Mouse (Mus musculus): ENCODE measurements at regions not wholly inside any gene's neighbourhood (a gene's known extent, or its start where the extent isn't known, plus 50 kb on each side); places are given as distances from the start of the nearest gene placed in this dataset.

DNA sequence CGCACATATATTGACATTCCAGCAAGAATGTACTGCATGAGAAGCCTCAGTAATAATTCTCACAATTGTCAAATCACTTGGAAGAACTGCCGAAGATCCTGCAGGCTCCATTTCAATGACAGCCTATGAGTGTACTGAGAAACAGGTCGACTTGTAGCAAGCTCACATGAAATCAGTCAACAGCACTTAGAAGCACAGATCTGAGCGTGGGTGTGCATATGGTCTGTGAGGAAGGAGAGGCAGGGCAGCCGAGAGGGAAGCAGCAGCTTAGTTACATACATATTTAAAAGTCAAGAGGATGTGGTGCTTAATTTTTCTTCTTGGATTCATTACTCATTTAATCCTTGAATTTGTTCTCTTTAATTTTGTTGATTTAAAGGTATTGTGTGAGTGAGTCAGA, 967.4 kb upstream of the Epha7 start:
- DNase-seq: no peak

DNA sequence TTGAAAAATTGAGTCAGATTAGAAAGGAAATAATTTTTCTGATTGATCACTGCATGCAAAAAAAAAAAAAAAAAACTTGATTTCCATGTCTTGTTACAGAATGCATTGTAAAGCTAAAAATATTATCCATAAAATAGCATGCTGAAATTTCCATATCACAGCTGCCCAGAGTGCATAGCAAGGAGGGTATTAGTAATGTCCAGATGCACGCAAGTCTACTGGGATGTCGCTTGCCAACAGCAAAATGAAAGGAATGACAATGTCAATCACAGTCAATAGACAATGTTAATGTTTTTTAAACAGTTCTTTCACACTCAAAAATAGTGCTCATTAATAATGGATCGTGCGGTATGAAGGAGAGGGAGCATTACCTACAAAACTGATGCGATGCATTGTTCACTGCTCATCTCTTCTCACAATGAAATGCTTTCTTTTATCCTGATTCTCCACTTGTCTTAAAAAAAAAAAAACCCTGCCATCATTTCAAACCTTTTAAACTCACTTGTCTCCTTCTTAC, 966.8 kb upstream of the Epha7 start:
- no peak for DNase-seq

DNA sequence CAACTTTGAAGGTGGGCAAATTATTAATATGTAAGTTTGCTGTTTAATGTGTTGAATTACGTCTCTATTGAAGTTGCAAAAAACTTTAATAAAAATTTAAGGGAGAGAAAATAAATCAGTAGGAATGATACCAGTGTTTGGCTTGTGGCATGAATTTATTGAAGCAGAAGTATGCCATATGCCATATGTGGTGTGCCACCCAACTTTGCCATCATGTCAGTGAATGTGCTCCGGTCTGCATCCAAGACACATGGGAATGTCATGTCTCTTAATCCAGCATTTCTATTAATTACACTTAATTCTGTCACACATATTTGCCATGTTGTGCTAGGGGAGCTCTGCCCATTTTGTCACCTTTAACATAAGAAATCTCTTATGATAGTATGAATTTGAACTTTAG, 956.8 kb upstream of the Epha7 start:
- DNase-seq: peak; percentile 48 to 51

DNA sequence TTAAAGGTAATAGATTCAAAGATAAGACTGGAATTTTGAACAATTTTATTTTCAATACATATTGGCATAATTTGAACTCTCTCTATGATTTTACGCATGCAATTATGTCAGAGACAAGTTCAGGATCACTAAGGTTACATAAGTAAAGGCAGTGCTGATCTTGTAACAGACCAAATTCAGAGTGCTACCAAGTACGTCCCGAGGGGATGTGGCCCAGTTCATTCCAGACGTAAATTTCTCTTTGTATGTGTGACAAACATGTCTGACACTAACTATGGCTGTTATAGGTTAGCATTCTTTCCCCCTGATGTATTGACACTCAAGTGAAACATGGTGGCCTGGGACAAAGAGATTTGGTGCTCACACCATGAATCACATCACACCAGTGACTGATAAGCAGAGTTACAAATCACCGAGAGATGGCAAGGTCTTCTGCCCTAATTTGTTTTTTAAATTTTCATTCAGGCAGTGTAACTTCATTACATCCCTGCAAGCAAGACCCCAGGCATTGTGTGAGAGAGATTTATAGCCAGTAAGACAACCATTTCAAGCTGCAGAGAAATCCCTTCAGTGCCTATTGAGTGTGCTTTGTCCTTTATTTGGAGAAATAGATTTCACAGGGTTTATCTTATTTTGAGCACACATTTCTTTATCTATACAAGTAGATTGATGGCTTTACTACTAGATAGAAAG, 925.5 kb upstream of the Epha7 start:
- DNase-seq: no peak

DNA sequence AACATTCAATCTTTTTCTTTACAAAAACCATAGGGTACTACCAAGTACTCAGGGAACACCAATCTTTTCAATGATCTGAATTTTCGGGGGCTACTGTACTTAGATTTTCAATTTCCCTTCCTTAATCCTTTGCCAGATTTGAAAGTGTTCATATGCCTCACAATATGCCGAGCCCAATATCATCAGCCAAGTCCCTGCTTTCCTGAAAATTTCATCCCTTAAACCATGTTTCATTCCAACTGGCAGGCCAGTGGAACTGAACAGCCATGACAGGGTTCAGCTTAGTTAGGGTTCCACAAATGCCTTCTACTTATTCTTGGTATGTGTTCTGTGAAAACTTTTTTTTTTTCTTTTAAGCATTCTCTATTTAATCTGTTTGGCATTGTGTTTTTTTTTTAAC, 916.5 kb upstream of the Epha7 start:
- peak; percentile 40 to 49 for DNase-seq

DNA sequence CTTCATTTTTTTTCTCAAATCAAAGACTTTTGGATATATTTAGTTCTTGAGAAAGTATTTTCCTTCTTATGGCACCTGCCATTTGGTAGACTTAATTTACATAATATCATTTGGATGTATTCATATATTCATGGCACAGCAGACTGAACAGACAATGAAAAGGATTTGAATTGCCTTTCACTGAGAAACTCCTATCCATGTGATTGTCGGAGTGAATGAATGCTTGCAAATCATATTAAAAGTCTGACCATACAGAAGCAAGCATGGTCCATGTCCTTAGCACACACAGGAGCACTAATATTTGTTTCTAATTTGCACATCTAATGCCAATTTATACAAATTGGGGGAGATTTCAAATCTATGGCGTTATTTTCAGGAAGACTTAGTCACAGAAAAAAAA, 867.6 kb upstream of the Epha7 start:
- DNase-seq: no peak

DNA sequence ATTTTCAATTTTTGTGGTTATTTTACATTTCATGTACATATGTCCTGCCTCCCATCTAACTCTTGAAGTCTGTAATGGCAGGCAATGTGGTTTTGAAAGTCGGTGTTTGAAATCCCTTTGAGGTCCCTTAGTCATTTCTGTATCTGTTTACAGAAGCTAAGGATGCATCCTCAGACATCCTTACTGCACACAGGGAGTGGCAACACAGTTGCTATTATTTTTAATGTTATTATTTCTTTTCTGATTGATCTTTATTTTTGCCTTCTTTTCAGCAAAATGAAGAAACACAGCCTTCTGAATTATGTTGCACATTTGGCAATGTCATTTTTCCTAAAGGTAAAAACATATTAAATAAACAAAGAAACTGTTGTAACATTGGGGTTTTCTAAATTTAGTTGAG, 867.2 kb upstream of the Epha7 start:
- no peak for DNase-seq

DNA sequence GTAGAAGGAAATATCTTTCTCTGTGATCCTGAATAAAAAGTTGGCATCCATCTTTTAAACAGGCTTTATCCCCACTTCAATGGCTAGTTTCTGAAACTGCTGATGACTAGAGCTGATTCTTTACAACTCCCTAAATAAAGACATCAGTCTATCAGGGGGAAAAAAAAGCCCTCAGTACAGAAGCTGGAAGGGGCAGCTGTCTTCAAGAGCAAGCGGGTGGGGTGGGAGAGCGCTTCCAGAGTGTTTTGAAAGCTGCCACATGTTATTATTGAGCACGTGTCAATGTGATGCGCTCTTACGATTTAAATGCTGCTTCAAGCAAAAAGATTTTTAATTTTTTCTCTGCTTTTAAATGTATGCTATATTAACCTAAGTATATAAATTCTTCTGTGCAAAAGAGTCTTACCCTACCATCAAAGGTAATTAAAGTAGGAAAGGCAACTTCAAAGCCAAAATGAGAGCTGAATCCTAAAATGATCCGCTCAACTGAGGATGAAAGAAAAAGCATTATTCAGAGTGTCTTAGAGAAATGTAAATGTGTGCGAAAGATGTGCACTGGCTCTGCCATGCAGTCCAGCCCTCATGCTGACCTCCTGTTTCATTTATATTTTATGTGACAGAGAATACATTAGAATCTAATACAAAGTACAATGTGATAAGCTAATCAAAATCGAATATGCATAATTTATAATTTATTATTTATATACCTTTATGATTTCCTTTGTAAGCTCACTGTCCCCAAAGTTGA, 862.8 kb upstream of the Epha7 start:
- peak in 1 of 2 experiments; percentile 5 for DNase-seq

DNA sequence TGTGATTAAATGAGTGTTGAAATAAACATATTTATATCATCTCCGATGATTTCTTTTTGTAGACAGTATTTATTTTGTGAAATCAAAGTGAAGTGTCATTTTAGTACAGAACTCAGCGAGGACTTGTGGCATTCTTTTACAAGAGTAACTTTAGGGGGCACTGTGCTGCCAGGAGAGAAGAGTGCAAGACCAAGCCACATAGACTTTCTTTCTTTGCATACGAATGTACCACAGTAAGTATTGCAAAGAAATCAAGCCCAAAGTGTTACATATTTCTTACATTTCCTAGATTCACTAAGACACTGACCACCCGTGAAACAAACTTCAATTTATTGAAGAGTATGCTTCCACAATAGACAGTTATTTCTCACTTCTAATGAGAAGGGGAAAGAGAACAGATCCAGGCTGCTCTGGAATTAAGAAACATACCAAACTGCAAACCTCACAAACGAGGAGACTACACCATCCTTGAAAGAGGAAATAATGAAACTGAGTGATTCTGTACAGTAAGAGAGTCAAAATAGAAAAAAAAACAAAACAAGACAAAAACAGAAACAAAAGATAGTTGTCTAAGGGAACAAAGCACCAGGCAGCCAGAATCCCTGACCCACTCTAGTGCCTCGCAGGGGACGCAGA, 847.8 kb upstream of the Epha7 start:
- DNase-seq: peak; percentile 35 to 41

DNA sequence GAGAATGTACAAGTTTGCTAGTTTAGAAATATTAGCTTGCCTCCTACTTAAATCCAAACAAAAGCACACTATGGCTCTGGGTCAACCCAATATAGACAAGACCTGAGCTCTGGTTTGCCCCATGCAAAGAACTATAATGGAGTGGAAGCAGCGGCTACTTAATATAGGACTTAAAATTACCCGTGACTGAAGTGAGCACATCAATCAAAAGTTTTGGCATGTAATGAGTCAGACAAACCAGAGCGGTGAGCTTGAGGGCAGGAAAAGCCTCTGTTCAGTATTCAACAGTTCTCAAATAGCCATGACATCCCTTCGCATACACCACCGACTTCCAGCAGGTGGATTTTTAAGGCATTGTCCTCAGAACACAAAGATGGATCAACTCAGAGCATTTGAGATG, 842.4 kb upstream of the Epha7 start:
- no peak for DNase-seq

DNA sequence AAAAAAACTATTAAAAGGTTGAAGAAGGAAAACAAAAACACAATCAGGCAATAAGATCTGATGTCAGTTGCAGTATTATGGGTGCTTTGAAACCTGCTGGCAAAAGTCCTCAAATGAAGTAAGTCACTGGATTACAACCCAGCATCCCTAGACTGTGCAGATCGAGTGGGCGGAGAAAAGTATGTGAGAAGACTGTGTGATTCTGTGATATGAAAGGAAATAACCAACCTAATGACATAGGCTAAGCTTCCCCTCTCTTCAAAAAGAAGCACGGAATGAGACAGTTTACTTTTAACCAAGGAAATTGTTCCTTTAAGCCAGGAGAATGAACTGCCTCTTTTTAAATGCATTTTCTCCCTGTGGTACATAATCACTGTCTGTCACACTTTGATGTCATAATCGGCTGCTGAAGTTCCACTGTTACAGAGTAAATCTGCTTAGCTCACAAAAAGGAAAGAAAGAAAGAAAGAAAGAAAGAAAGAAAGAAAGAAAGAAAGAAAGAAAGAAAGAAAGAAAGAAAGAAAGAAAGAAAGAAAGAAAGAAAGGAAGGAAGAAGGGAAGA, 833.6 kb upstream of the Epha7 start:
- DNase-seq: no peak

DNA sequence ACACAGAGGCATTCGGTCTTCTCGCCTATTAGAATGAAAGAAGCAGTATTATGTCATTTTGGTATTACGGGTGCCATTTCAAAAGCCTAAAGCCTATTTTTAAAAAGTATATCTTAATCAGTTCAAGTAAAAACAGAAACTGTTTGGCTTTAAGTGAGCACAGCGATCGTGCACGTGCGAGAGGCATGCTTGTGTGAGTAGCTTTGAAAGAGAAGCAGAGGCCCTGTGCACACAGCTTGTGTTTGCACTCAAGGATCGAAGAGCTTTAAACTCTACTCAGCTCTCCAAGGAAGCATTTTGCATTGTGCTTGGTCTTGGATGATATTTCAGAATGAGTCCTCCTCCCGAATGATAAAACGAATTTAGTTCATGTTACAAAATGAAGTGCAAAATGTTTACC, 833.1 kb upstream of the Epha7 start:
- no peak for DNase-seq

DNA sequence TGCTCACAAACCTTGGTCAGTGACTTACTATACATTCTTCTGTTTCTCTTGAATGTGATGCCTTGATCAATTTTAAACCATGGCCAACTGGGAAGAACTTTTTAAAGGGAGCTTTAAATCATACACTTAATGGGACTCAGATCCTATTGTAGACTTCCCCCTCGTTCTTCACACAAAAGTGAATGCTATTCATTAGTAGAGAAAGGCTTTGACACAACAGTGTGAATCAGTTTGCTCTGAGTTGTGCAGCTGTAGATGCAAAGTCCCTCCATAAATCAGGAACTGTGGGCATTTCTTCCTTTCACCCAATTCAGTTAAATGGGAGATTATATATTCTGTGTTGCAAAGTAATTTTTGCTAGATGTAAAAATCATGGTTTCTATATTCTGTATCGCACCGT, 831.6 kb upstream of the Epha7 start:
- DNase-seq: no peak

DNA sequence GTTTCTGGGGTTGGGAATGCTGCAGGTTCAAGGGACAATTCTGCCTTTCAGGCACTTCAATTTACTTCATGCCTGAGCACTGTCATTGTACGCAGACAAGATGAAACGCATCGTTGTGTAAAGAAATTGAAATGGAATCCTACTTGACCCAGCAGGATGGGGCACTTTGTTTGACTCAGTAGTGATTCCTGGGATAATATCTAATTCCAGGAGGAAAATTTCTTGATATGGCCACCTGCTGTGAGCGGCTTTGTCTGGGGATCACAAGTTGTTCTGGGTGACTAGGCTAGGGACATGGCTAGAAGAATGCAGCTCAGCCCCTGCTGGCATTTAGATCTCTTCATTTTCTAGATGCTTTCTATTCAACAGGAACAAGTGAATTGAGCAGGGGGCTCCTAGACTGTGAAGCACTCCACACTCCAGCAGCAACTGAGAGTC, 824.9 kb upstream of the Epha7 start:
- DNase-seq: no peak

DNA sequence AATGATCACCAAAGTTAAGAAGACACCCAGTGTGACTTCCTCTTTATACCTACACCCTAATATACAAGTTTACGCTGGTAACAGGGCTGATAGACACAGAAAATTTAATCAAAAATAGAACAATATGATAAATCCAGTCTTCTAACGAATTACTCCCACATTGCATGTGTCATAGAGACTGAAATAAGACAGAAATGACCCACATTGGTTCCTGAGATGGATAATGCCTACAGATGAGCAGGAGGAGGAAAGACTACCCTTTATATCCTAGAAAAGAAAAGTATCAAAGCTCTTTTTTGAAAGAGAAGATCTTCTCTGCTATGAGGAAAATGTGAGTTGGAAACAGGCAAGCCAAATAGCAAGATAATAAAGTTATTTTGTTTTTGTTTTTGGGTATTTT, 818.5 kb upstream of the Epha7 start:
- no peak for DNase-seq

DNA sequence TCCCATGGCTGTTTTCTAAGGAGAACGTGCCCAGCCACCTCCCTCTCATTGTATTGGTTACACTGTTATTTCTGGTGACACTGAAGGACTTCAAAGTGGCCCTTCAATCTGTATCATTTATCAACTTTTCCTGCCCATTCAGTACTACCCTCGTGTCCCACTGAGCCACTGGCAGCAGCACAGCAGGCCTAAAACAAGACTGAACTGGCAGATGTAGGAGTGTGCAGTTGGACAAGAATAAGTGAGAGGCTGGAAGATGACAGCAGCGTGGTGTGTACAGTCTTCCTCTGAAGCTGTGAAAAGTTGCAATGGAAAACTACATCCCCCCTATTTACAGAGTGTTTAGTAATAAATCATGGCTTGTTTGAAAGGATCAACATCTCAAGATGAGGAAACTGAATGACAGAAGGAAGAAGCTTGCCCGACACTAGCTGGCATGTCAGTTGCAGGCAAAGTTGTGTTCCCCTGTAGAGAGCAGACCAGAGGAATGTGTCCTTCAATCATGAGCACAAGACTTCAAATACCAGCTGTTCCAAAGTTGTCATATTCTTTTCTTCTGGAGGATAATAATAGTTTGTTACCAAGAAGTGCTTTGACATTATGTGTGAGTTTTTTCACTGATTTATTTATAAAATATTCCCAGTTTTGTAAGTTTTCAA, 811.0 kb upstream of the Epha7 start:
- DNase-seq: peak in 1 of 2 experiments; percentile 3
